Mouse (Mus musculus) CH12.LX (cell line): Measurements from ENCODE around the gene Cilp. TPM values are rescaled to one million over a fixed set of nuclear protein-coding genes. Genes with fewer than 3 reads are reported as not detected.
"Not testable (repeated sequence)": the region's sequence is repeated elsewhere in the genome, so short reads cannot be mapped to it uniquely, and the experiment has no call there.

Source experiments
- DNase-seq: peaks from one replicate; pipeline ENCODE4 v3.0.0-alpha.2; 2013; ENCODE audit errors: extremely low read depth
- H3K27ac ChIP-seq: 2 replicates; pipeline ENCODE4 v1.5.1; 2012; ENCODE audit warnings: low read depth, mild to moderate bottlenecking, control low read depth, moderate library complexity; ENCODE audit not compliant: insufficient read depth
- H3K27me3 ChIP-seq: replicated peaks from 2 replicates; pipeline ENCODE3; 2012; ENCODE audit warnings: inconsistent platforms
- H3K36me3 ChIP-seq, 2 experiments: replicated peaks in 1 of 2; 2 replicates each; pipeline versions ENCODE3 to v1.6.1; 2012; ENCODE audit warnings: inconsistent platforms in 1 of 2, low read length in 1 of 2, mild to moderate bottlenecking in 1 of 2, mixed read lengths in 1 of 2, moderate library complexity in 1 of 2; ENCODE audit not compliant: control insufficient read depth in 1 of 2, insufficient read depth in 1 of 2
- H3K4me1 ChIP-seq, 2 experiments: 2 replicates each; pipeline ENCODE4 v1.6.1; 2012; ENCODE audit warnings: inconsistent platforms in 1 of 2, moderate library complexity in 1 of 2; ENCODE audit not compliant: insufficient read depth in 2 of 2, control insufficient read depth in 1 of 2
- H3K4me2 ChIP-seq: 2 replicates; pipeline ENCODE4 v1.6.1; 2012; ENCODE audit warnings: low read depth, mild to moderate bottlenecking, control low read depth; ENCODE audit not compliant: poor library complexity, insufficient read depth, severe bottlenecking
- H3K4me3 ChIP-seq, 3 experiments: fragments of 150-350 bp in 1 of 3; sonication (generic) in 1 of 3; replicated peaks in 1 of 3; 2 replicates each; pipeline versions ENCODE3 to v1.5.1; 2011 to 2012; ENCODE audit warnings: low read depth in 2 of 3, low read length in 2 of 3, mild to moderate bottlenecking in 2 of 3, moderate library complexity in 2 of 3, control low read depth in 1 of 3, improper control_type of control experiment in 1 of 3, inconsistent platforms in 1 of 3, mixed read lengths in 1 of 3; ENCODE audit not compliant: poor library complexity in 1 of 3
- H3K79me2 ChIP-seq: replicated peaks from 2 replicates; pipeline ENCODE4 v1.6.1; 2012; ENCODE audit warnings: mild to moderate bottlenecking, moderate library complexity; ENCODE audit not compliant: control insufficient read depth, poor library complexity, insufficient read depth, severe bottlenecking; ENCODE audit errors: extremely low read depth
- H3K9ac ChIP-seq: 2 replicates; pipeline ENCODE4 v1.6.1; 2012; ENCODE audit warnings: low read depth, mild to moderate bottlenecking, control low read depth, moderate library complexity; ENCODE audit not compliant: insufficient read depth
- H3K9me3 ChIP-seq: replicated peaks from 2 replicates; pipeline ENCODE3; 2012; ENCODE audit warnings: low read length, inconsistent platforms, mixed read lengths
- CTCF ChIP-seq, 2 experiments: IDR thresholded peaks in 1 of 2; conservative IDR thresholded peaks in 1 of 2; 2 replicates each; pipeline ENCODE4 v1.5.1; 2011 to 2012; ENCODE audit warnings: low read depth in 2 of 2, low read length in 2 of 2, improper control_type of control experiment in 1 of 2, inconsistent platforms in 1 of 2, mild to moderate bottlenecking in 1 of 2, moderate library complexity in 1 of 2
- ELF1 ChIP-seq: IDR thresholded peaks from 2 replicates; pipeline ENCODE4 v1.6.1; 2014; ENCODE audit warnings: low read depth, mild to moderate bottlenecking, inconsistent platforms, low read length, improper control_type of control experiment
- EP300 ChIP-seq: IDR thresholded peaks from 2 replicates; pipeline ENCODE4 v1.6.1; 2011; ENCODE audit warnings: low read length, improper control_type of control experiment
- IRF4 ChIP-seq: IDR thresholded peaks from 2 replicates; pipeline ENCODE4 v1.6.1; 2014; ENCODE audit warnings: low read depth, mild to moderate bottlenecking, inconsistent platforms, low read length, improper control_type of control experiment
- JUN ChIP-seq: IDR thresholded peaks from 2 replicates; pipeline ENCODE4 v1.6.1; 2011; ENCODE audit warnings: low read depth, mild to moderate bottlenecking, low read length, improper control_type of control experiment, moderate library complexity; ENCODE audit not compliant: insufficient read depth
- KAT2A ChIP-seq: IDR thresholded peaks from 2 replicates; pipeline ENCODE4 v1.6.1; 2012; ENCODE audit warnings: low read length, improper control_type of control experiment, inconsistent platforms; ENCODE audit not compliant: insufficient replicate concordance
- MAZ ChIP-seq: IDR thresholded peaks from 2 replicates; pipeline ENCODE4 v1.6.1; 2012; ENCODE audit warnings: low read depth, mild to moderate bottlenecking, inconsistent platforms, low read length, improper control_type of control experiment, moderate library complexity
- MXI1 ChIP-seq: IDR thresholded peaks from 2 replicates; pipeline ENCODE4 v1.6.1; 2011; ENCODE audit warnings: mild to moderate bottlenecking, low read depth, low read length, improper control_type of control experiment
- RAD21 ChIP-seq: IDR thresholded peaks from 2 replicates; pipeline ENCODE4 v1.6.1; 2011; ENCODE audit warnings: low read depth, mild to moderate bottlenecking, low read length, improper control_type of control experiment, moderate library complexity
- RCOR1 ChIP-seq: conservative IDR thresholded peaks from 2 replicates; pipeline ENCODE4 v1.6.1; 2012; ENCODE audit warnings: low read depth, mild to moderate bottlenecking, inconsistent platforms, low read length, improper control_type of control experiment
- SMC3 ChIP-seq: IDR thresholded peaks from 2 replicates; pipeline ENCODE4 v1.6.1; 2011; ENCODE audit warnings: low read depth, low read length, improper control_type of control experiment
- TCF12 ChIP-seq: IDR thresholded peaks from 2 replicates; pipeline ENCODE4 v1.6.1; 2014; ENCODE audit warnings: low read depth, mild to moderate bottlenecking, inconsistent platforms, low read length, improper control_type of control experiment
- USF2 ChIP-seq: conservative IDR thresholded peaks from 2 replicates; pipeline ENCODE4 v1.6.1; 2011; ENCODE audit warnings: low read depth, low read length, improper control_type of control experiment
- dilution Hi-C: fragments of 300-500 bp; cut with MboI; formaldehyde crosslinking; loops from 2 replicates; pipeline ENCODE4 v1.14.3; 2020; ENCODE audit warnings: low sequenced_read_pairs; ENCODE audit not compliant: extremely low pct_unique_long_range_greater_than_20kb, extremely low pct_ligation_motif_present
- in situ Hi-C: fragments of 300-500 bp; cut with MboI; formaldehyde crosslinking; loops from 3 replicates; pipeline ENCODE4 v1.14.3; 2019; ENCODE audit warnings: low sequenced_read_pairs, low pct_ligation_motif_present, low pct_unique_long_range_greater_than_20kb, mixed read lengths
- polyA plus RNA-seq: library from polyadenylated mRNA; unstranded; fragments of >175 nt; gene quantifications from 2 replicates; pipeline ENCODE4 v1.2.1, GENCODE M21; 2012; ENCODE audit warnings: low read depth; ENCODE audit not compliant: insufficient read length
- total RNA-seq, 2 experiments: library from RNA; depleted of rRNA; stranded (reverse); fragments of 300-350 nt in 1 of 2; fragments of >200 nt in 1 of 2; gene quantifications; 2 replicates each; pipeline ENCODE4 v1.2.3; 2012 to 2014

Gene Cilp
- total and polyA plus RNA-seq, 3 experiments, result not detected

DNA sequence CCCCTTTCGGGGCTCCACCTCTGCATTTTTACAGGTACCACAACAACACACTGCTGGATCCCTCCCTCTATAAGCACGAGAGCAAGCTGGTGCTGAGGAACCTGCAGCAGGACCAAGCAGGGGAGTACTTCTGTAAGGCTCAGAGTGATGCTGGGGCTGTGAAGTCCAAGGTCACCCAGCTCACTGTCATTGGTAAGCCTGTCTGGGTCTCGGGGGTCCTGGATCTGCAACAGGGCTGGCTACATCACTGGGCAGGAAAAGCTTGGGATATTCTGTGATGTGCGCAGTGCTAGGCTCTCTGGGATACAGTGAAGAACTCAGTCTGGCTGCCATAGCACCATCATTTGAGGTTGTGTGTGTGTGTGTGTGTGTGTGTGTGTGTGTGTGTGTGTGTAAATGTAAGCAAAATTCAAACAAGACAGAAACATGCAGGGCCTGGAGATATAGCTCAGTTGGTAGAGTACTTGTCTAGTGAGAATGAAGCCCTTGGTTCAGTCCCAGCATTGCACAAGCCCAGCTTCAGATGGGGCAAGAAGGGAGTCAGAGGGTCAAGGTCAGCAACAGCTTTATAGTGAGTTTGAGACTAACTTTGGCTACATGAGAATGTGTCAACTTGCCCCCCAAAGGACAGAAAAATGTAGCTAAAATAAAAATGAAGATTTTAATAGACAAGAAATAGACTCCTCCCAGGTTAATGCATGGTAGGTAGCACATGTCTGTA is 11.0 kb downstream of the Cilp start:
- Histone ChIP-seq H3K4me1 (no peaks in the 10 kb centered on the region; a peak in 1 of 4 replicates), H3K9me3 (peaks cover 4% of the 10 kb centered on the region), H3K27ac (no peak overlapping the region), H3K27me3 (peaks cover 4% of the 10 kb centered on the region), H3K9ac (no peak overlapping the region), H3K4me2 (no peak overlapping the region)
- in situ Hi-C loops, result loop anchor here (5.0 to 10.0 kb wide), 2 partner anchors 34 to 51 kb away; no protein-coding TSS in a partner anchor
- TF ChIP-seq RAD21 (no peak), MAZ (no peak), EP300 (no peak), MXI1 (no peak), IRF4 (no peak), TCF12 (no peak), RCOR1 (no peak), JUN (no peak), KAT2A (no peak)
- TF ChIP-seq, all 38 proteins: peak for 0
- DNase-seq, result no peak
- no peaks in the 10 kb centered on the region for H3K36me3 ChIP-seq
- H3K79me2 ChIP-seq, result no peaks in the 10 kb centered on the region
- H3K4me3 ChIP-seq, result no peak overlapping the region
- dilution Hi-C loops, result no loop called here

DNA sequence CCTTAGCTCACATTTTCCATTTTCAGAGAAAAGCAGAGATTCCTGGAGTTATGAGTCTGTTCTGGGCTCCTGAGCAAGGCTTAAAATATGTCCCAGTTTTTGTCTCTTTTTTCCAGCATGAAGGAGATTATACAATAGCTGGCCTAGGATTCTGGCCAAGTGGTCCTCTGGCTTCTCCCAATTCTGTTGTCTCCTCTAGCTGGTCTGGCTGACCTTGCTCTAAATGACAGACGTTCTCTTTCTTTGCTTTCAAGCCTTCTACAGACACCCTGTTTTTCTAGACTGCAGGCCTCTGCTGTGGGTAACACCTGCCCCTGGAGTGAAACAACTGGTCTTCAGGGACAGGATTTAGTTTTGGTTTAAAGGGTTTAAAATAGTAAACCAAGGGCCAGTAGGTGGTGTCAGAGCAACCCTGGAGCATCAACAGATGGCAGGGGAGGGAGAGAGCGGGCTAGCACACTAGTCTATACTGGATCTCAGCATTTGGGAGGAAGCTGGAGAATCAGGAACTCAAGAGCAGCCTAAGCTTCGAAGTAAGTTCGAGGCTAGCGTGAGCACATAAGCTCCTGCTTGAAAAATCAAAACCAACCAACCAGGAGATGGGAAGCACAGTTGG is 16.7 kb downstream of the Cilp start:
- no peak overlapping the region for H3K9ac ChIP-seq
- no peaks in the 10 kb centered on the region for H3K36me3 ChIP-seq
- no peak overlapping the region for H3K4me2 ChIP-seq
- H3K27ac ChIP-seq, result no peak overlapping the region
- DNase-seq, result peak; percentile 19
- H3K9me3 ChIP-seq, result no peaks in the 10 kb centered on the region
- dilution Hi-C loops, result no loop called here
- TF ChIP-seq CTCF (conservative IDR thresholded peaks at IDR 0.05 in 1 of 2, IDR thresholded peaks at IDR 0.05 in 1 of 2; ENCODE audit: low read depth in 2 of 2, low read length in 2 of 2), result peak in 1 of 2 experiments; percentile 44; a peak in 2 of 4 replicates
- TF ChIP-seq ELF1, result no peak
- TF ChIP-seq KAT2A, result no peak
- H3K4me1 ChIP-seq, result peaks cover 0 to 20% of the 10 kb centered on the region in 2 experiments; a peak in 3 of 4 replicates
- in situ Hi-C loops, result no loop called here
- H3K79me2 ChIP-seq, result no peaks in the 10 kb centered on the region
- no peaks in the 10 kb centered on the region for H3K27me3 ChIP-seq
- H3K4me3 ChIP-seq, result no peak overlapping the region

DNA sequence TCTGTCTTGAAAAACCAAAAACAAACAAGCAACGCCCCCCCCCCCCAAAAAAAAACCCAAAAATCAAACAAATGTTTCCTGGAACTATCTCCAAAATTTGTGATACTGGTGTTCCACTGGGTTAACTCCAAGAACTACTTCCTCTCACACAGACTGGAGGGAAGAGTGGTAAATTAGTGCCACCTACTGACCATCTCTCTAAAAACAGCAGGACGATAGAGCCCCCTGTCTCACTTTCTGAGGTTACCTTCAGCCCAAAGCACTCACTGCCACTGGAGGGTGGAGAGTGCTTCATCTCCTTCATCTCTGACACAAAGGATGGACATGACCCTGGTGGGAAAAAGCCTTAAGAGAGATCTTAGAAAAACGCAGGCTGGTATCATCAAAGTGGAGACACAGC is 18.3 kb downstream of the Cilp start:
- no peaks in the 10 kb centered on the region for H3K36me3 ChIP-seq
- no peaks in the 10 kb centered on the region for H3K27me3 ChIP-seq
- DNase-seq, result peak; percentile 59
- no peak overlapping the region for H3K9ac ChIP-seq
- H3K9me3 ChIP-seq, result peaks cover 8% of the 10 kb centered on the region
- in situ Hi-C loops, result no loop called here
- peaks cover 0 to 20% of the 10 kb centered on the region in 2 experiments; a peak in 2 of 4 replicates for H3K4me1 ChIP-seq
- TF ChIP-seq CTCF (conservative IDR thresholded peaks at IDR 0.05 in 1 of 2, IDR thresholded peaks at IDR 0.05 in 1 of 2; ENCODE audit: low read depth in 2 of 2, low read length in 2 of 2) (peak; percentile 25 to 90; a peak in 3 of 4 replicates), SMC3 (peak; percentile 61), USF2 (no peak), RAD21 (peak; percentile 88)
- TF ChIP-seq, all 38 proteins: peak for 3
- H3K27ac ChIP-seq, result no peak overlapping the region
- 0 out of 2 replicates have a peak overlapping the region, but pooled peaks have one; percentile 12 for H3K4me2 ChIP-seq
- no peak overlapping the region for H3K4me3 ChIP-seq
- H3K79me2 ChIP-seq, result no peaks in the 10 kb centered on the region
- dilution Hi-C loops, result no loop called here

DNA sequence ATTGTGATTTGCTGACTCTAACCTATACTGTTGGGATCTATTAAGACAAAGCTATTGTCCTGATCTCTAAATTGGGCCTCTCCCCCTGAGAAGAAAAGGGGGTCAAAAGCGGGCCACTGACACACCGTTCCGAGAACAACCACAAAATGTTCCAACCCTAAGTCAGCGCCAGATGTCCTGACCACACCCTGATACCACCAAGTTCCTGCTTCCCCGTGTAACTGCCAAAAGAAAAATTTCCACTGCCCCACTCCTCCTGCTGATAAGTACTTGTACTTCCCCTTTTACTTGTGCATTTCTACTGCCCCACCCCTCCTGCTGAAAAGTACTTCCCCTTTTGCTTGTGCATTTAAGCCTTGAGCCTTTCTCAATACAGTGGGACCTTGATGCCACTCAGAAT is 23.3 kb downstream of the Cilp start:
- H3K4me3 ChIP-seq, DNase-seq, in situ Hi-C loops, H3K9ac ChIP-seq, H3K79me2 ChIP-seq, H3K36me3 ChIP-seq, H3K4me2 ChIP-seq, H3K27me3 ChIP-seq, H3K27ac ChIP-seq, dilution Hi-C loops: not testable (repeated sequence)
- H3K9me3 ChIP-seq, result peaks cover 22% of the 10 kb centered on the region
- peaks cover 0 to 13% of the 10 kb centered on the region in 2 experiments; a peak in 2 of 4 replicates for H3K4me1 ChIP-seq
